Mouse (Mus musculus) B cell, adult 62 days (primary cell): Measurements from ENCODE around the gene Olfr601. TPM values are rescaled to one million over a fixed set of nuclear protein-coding genes. Genes with fewer than 3 reads are reported as not detected.

Source experiments
- total RNA-seq: library from RNA; stranded (reverse); gene quantifications from 4 replicates; pipeline ENCODE4 v1.2.4, GENCODE M21; 2023

Olfr601 gene
- total RNA-seq = not detected in 4 replicates

DNA sequence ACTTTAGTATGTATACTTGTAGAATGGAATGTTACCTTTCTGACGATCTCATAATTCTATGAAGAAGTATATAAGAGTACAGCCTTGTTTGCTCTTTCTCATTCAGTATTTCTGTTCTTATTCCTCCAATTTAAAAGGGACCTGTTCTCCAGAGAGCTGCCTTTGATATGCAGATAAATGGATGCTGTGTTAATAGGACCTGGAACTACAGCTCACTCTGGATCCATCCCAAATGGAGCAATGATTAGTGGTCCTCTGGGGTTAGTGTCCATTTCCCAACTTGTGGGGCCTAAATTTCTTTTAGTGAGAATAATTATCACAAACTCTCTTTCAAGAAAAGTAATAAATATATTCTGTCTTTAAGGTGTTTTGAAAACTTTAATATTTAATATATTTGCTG lies at the start of gene Olfr601:
TSS of gene Olfr601 (minus strand) at position 101 of the 400 bp plus-strand sequence.

DNA sequence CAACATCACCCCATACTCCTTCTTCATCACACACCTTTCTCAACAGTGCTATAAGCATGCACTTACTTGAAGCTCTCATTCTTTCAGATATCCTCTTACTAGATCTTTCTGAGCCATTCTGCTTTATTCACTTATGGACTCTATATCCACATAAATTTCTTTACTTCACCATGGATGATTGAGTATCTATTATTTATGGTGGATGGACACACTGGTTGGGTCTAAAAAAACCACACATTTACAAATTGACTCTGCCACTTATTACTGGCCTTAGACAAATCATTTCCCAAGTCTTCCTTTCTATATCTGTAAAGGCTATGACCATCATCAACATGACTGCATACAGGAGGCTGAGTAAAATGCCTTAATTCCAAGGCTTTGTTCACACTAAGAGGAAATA lies 23.6 kb upstream of the Olfr601 start, which contains the start of gene Olfr603:
TSS of gene Olfr603 (minus strand) at position 101 of the 400 bp plus-strand sequence.

DNA sequence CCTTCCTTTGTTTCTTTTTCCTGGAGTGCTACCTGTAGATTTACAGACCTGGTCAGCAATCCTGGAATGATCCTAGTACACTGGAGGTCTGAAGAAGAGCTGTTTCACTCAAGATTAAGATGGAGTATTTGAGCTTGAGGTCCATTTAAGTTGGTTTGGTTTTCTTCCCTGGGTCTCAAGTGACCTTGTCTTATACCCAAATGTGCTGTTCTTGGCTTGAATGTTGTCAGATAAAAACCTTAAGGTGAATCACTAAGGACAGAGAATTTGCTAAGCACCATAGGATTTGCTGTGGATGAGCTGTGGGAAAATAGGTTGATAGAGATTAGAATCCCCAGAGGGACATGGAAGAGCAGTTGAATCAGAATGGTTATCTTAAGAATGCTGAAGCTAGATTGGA lies 12.9 kb downstream of the Olfr601 start, which contains the start of gene Olfr600:
TSS of gene Olfr600 (minus strand) at position 101 of the 400 bp plus-strand sequence.

DNA sequence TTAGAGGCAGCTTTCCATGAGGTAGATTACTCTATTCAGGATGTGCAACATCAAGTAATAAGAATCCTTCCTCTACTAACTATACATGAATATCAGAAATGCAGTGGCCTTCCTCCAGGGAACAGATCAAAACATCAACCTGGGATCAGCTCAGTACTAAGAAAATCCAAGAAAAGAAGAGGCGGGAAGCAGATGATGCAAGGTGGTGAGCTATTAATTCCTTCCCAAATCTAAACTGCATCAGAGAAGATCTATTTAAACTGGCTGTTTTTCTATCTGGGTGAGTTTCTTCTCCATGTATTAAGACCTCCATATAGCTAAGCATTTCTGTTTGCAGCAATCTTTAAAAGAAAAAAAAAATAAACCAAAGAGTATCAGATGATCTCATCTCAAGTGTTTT lies 26.8 kb downstream of the Olfr601 start, which contains the start of gene Olfr599:
TSS of gene Olfr599 (plus strand) at position 301 of the 400 bp plus-strand sequence.

DNA sequence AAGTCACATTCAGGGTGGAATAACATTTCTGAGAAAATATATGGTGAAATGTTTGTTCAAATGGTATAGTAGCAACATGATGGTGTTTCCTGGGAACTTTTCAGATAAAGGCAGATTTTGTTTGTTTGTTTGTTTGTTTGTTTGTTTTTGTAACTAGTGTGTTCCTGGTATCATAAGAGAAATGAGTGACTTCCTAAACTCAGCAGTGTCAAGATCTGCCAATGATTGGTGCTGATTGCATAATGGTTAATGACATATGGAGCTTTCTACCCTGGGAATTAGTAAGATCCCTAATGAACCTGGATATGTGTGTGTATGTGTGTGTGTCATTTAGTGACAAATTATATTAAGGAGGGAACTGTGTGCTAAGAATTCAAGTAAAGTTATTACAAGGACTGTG lies 39.2 kb downstream of the Olfr601 start, which contains the start of gene Olfr598:
TSS of gene Olfr598 (plus strand) at position 301 of the 400 bp plus-strand sequence.

DNA sequence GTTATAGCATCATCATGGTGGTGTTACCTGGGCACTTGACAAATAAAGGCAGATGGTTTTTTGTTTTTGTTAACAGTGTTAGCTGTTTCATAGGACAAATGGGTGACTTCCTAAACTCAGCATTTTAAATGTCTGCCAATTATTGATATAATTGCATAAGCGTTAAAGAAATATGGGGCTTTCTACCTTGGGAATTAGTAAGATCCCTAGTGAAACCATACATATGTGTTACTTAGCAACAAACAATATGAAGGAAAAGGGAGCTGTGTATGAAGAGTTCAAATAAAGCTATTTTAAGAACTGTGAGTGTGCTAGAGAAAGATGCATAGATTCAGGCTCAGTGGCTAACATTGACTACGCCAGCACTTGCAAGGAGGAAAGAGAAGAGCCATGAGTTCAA lies 46.4 kb downstream of the Olfr601 start, which contains the start of gene Olfr597:
TSS of gene Olfr597 (plus strand) at position 301 of the 400 bp plus-strand sequence.

Other genes with a start within 250 kb of the Olfr601 start
- not detected in 4 replicates for gene Olfr586, start 237.0 kb downstream of the Olfr601 start, total RNA-seq
- not detected in 4 replicates for gene Olfr588-ps1, start 221.8 kb downstream of the Olfr601 start, total RNA-seq
- gene Olfr589, start 206.3 kb downstream of the Olfr601 start, total RNA-seq = not detected in 4 replicates
- not detected in 4 replicates for gene Olfr591, start 184.3 kb downstream of the Olfr601 start, total RNA-seq
- not detected in 4 replicates for gene Olfr592, start 177.9 kb downstream of the Olfr601 start, total RNA-seq
- gene Olfr593, start 150.8 kb downstream of the Olfr601 start, total RNA-seq = not detected in 4 replicates
- not detected in 4 replicates for gene Olfr594, start 145.7 kb downstream of the Olfr601 start, total RNA-seq
- gene Usp17ld, start 110.2 kb downstream of the Olfr601 start, total RNA-seq = not detected in 4 replicates
- gene Olfr596, start 57.0 kb downstream of the Olfr601 start, total RNA-seq = not detected in 4 replicates
- gene Olfr597, start 46.3 kb downstream of the Olfr601 start, total RNA-seq = not detected in 4 replicates
- gene Olfr598, start 39.1 kb downstream of the Olfr601 start, total RNA-seq = not detected in 4 replicates
- gene Olfr599, start 26.7 kb downstream of the Olfr601 start, total RNA-seq = not detected in 4 replicates
- not detected in 4 replicates for gene Olfr600, start 13.0 kb downstream of the Olfr601 start, total RNA-seq
- gene Olfr603, start 23.5 kb upstream of the Olfr601 start, total RNA-seq = not detected in 4 replicates
- not detected in 4 replicates for gene Usp17lc, start 52.4 kb upstream of the Olfr601 start, total RNA-seq
- gene Olfr605, start 82.8 kb upstream of the Olfr601 start, total RNA-seq = not detected in 4 replicates
- gene Olfr606, start 86.4 kb upstream of the Olfr601 start, total RNA-seq = not detected in 4 replicates
- not detected in 4 replicates for gene Olfr607, start 101.5 kb upstream of the Olfr601 start, total RNA-seq
- not detected in 4 replicates for gene Olfr608, start 107.2 kb upstream of the Olfr601 start, total RNA-seq
- not detected in 4 replicates for gene Olfr609, start 135.4 kb upstream of the Olfr601 start, total RNA-seq
- not detected in 4 replicates for gene Olfr610, start 149.5 kb upstream of the Olfr601 start, total RNA-seq
- gene Olfr611, start 158.2 kb upstream of the Olfr601 start, total RNA-seq = not detected in 4 replicates
- not detected in 4 replicates for gene Olfr612, start 180.1 kb upstream of the Olfr601 start, total RNA-seq
- not detected in 4 replicates for gene Olfr613, start 185.4 kb upstream of the Olfr601 start, total RNA-seq
- not detected in 4 replicates for gene Olfr615, start 193.4 kb upstream of the Olfr601 start, total RNA-seq
- not detected in 4 replicates for gene Olfr616, start 206.5 kb upstream of the Olfr601 start, total RNA-seq
- gene Olfr617, start 210.4 kb upstream of the Olfr601 start, total RNA-seq = not detected in 4 replicates
- gene Olfr618, start 227.4 kb upstream of the Olfr601 start, total RNA-seq = not detected in 4 replicates
- not detected in 4 replicates for gene Olfr619, start 237.9 kb upstream of the Olfr601 start, total RNA-seq
- not detected in 4 replicates for gene Olfr620, start 249.9 kb upstream of the Olfr601 start, total RNA-seq